Mouse (Mus musculus) forebrain, embryonic 16.5 days (tissue): ENCODE data around the gene Hpn. TPM values are rescaled to one million over a fixed set of nuclear protein-coding genes. Genes with fewer than 3 reads are reported as not detected.

Experiments
- ATAC-seq: fragments of 200-750 bp; cut with Nextera tagmentation; 2 replicates; pipeline ENCODE4 v1.8.0; 2017; ENCODE audit warnings: mild to moderate bottlenecking, moderate library complexity
- H3K27ac ChIP-seq: fragments of 300-500 bp; sonication (generic); 2 replicates; pipeline ENCODE4 v1.5.1; 2014; ENCODE audit warnings: low read length, control low read depth
- H3K27me3 ChIP-seq: fragments of 300-500 bp; sonication (generic); replicated peaks from 2 replicates; pipeline ENCODE4 v1.6.1; 2014; ENCODE audit warnings: low read length; ENCODE audit not compliant: control insufficient read depth, insufficient read depth
- H3K36me3 ChIP-seq: fragments of 300-500 bp; sonication (generic); 2 replicates; pipeline ENCODE4 v1.6.1; 2014; ENCODE audit not compliant: control insufficient read depth, insufficient read depth
- H3K4me1 ChIP-seq: fragments of 300-500 bp; sonication (generic); replicated peaks from 2 replicates; pipeline ENCODE4 v1.6.1; 2014; ENCODE audit warnings: low read length; ENCODE audit not compliant: control insufficient read depth, insufficient read depth
- H3K4me2 ChIP-seq: fragments of 300-500 bp; sonication (generic); 2 replicates; pipeline ENCODE4 v1.6.1; 2014; ENCODE audit warnings: mild to moderate bottlenecking, low read length, control low read depth
- H3K4me3 ChIP-seq: fragments of 300-500 bp; sonication (generic); replicated peaks from 2 replicates; pipeline ENCODE4 v1.5.1; 2014; ENCODE audit warnings: mild to moderate bottlenecking, low read length, control low read depth
- H3K9ac ChIP-seq: fragments of 300-500 bp; sonication (generic); replicated peaks from 2 replicates; pipeline ENCODE4 v1.6.1; 2014; ENCODE audit warnings: low read depth, low read length, control low read depth
- H3K9me3 ChIP-seq: fragments of 300-500 bp; sonication (generic); 2 replicates; pipeline ENCODE4 v1.6.1; 2016; ENCODE audit warnings: low read length; ENCODE audit not compliant: control insufficient read depth
- WGBS: fragments of 180-500 bp; shearing (Covaris S2); extraction: QIAGEN DNeasy Blood & Tissue Kit; methylation state at CpG from one replicate; pipeline ENCODE4 v1.1.7; 2014; 5-methylcytosine and 5-hydroxymethylcytosine counted together
- polyA plus RNA-seq: library from polyadenylated mRNA; unstranded; fragments of >200 nt; fragmentation: Nextera tagmentation; extraction: Ambion mirVana; gene quantifications from 2 replicates; pipeline ENCODE4 v1.2.1, GENCODE M21; 2015

Hpn gene
- polyA plus RNA-seq, 1 experiment from 2014 or later: not detected

- H3K27me3 ChIP-seq: no peaks in the 10 kb centered on the region
- H3K4me3 ChIP-seq: no peak overlapping the region
- ATAC-seq: no peak
- no peaks in the 10 kb centered on the region for H3K4me1 ChIP-seq
- H3K27ac ChIP-seq: no peak overlapping the region
- H3K9me3 ChIP-seq: no peaks in the 10 kb centered on the region
- H3K4me2 ChIP-seq: no peak overlapping the region
- WGBS: 92% methylated on average over 8 of the region's 8 CpGs
- no peak overlapping the region for H3K9ac ChIP-seq
- H3K36me3 ChIP-seq: no peaks in the 10 kb centered on the region
Measured at GRCm38 (mm10) chr7:31079670-31080069, 35.4 kb downstream of the Hpn start.

- peak; percentile 43; the same call in 1 of the 2 replicates for ATAC-seq
- Histone ChIP-seq H3K4me1 (no peaks in the 10 kb centered on the region), H3K27ac (no peak overlapping the region), H3K36me3 (no peaks in the 10 kb centered on the region), H3K4me3 (no peak overlapping the region), H3K9ac (no peak overlapping the region), H3K27me3 (no peaks in the 10 kb centered on the region), H3K9me3 (no peaks in the 10 kb centered on the region), H3K4me2 (no peak overlapping the region)
- 42% methylated on average over 5 of the region's 5 CpGs for WGBS
Measured at GRCm38 (mm10) chr7:31077885-31078445, 37.1 kb downstream of the Hpn start.

GRCm38 (mm10) chr7:31077470-31077869, 37.6 kb downstream of the Hpn start:
- peak; percentile 45 for ATAC-seq
- Histone ChIP-seq H3K27ac (no peak overlapping the region), H3K9me3 (no peaks in the 10 kb centered on the region), H3K27me3 (no peaks in the 10 kb centered on the region), H3K36me3 (no peaks in the 10 kb centered on the region), H3K4me3 (no peak overlapping the region), H3K4me1 (no peaks in the 10 kb centered on the region), H3K4me2 (no peak overlapping the region), H3K9ac (no peak overlapping the region)
- WGBS: 44% methylated on average over 6 of the region's 6 CpGs

- H3K36me3 ChIP-seq: no peaks in the 10 kb centered on the region
- ATAC-seq: no peak
- no peak within 1 kb of the TSS for H3K4me2 ChIP-seq
- no peak within 1 kb of the TSS for H3K27ac ChIP-seq
- H3K27me3 ChIP-seq: no peaks in the 10 kb centered on the region
- H3K4me3 ChIP-seq: no peak within 1 kb of the TSS
- no peaks in the 10 kb centered on the region for H3K4me1 ChIP-seq
- no peaks in the 10 kb centered on the region for H3K9me3 ChIP-seq
- no peak within 1 kb of the TSS for H3K9ac ChIP-seq
- WGBS: 57% methylated on average over 5 of the region's 5 CpGs
Measured at GRCm38 (mm10) chr7:31076492-31076891, 38.6 kb downstream of the Hpn start, which contains the start of gene Fxyd3. Gene Fxyd3, minus strand, starts transcription at chr7:31076704.

- 66% methylated on average over 5 of the region's 5 CpGs for WGBS
- Histone ChIP-seq H3K36me3 (no peaks in the 10 kb centered on the region), H3K4me1 (no peaks in the 10 kb centered on the region), H3K4me3 (no peak overlapping the region), H3K9ac (no peak overlapping the region), H3K27me3 (no peaks in the 10 kb centered on the region), H3K9me3 (no peaks in the 10 kb centered on the region), H3K4me2 (no peak overlapping the region), H3K27ac (no peak overlapping the region)
- ATAC-seq: no peak
Measured at GRCm38 (mm10) chr7:31074713-31075069, 40.4 kb downstream of the Hpn start.

- no peak for ATAC-seq
- H3K9me3 ChIP-seq: no peaks in the 10 kb centered on the region
- no peaks in the 10 kb centered on the region for H3K36me3 ChIP-seq
Measured at GRCm38 (mm10) chr7:31074061-31074712, 40.9 kb downstream of the Hpn start.

GRCm38 (mm10) chr7:31073546-31073945, 41.5 kb downstream of the Hpn start:
- no peak overlapping the region for H3K27ac ChIP-seq
- no peak for ATAC-seq
- H3K9ac ChIP-seq: no peak overlapping the region
- no peak overlapping the region for H3K4me2 ChIP-seq
- H3K27me3 ChIP-seq: no peaks in the 10 kb centered on the region
- no peaks in the 10 kb centered on the region for H3K36me3 ChIP-seq
- H3K4me1 ChIP-seq: no peaks in the 10 kb centered on the region
- H3K9me3 ChIP-seq: no peaks in the 10 kb centered on the region
- no peak overlapping the region for H3K4me3 ChIP-seq

More at GRCm38 (mm10) chr7:31074061-31074712, 40.9 kb downstream of the Hpn start:
- Histone ChIP-seq H3K9ac (no peak overlapping the region), H3K27me3 (no peaks in the 10 kb centered on the region), H3K4me3 (no peak overlapping the region), H3K27ac (no peak overlapping the region), H3K4me1 (no peaks in the 10 kb centered on the region), H3K4me2 (no peak overlapping the region)
- whole genome bisulfite sequencing: 79% methylated on average over 7 of the region's 7 CpGs

GRCm38 (mm10) chr7:31072326-31072725, 42.8 kb downstream of the Hpn start:
- H3K9ac ChIP-seq: no peak overlapping the region
- WGBS: 64% methylated on average over 9 of the region's 9 CpGs
- no peaks in the 10 kb centered on the region for H3K4me1 ChIP-seq
- no peak overlapping the region for H3K4me3 ChIP-seq
- H3K4me2 ChIP-seq: no peak overlapping the region
- ATAC-seq: no peak
- no peaks in the 10 kb centered on the region for H3K36me3 ChIP-seq
- no peaks in the 10 kb centered on the region for H3K9me3 ChIP-seq
- no peaks in the 10 kb centered on the region for H3K27me3 ChIP-seq
- H3K27ac ChIP-seq: no peak overlapping the region

GRCm38 (mm10) chr7:31070324-31070723, 44.8 kb downstream of the Hpn start:
- no peaks in the 10 kb centered on the region for H3K9me3 ChIP-seq
- H3K27me3 ChIP-seq: no peaks in the 10 kb centered on the region
- no peaks in the 10 kb centered on the region for H3K36me3 ChIP-seq
- no peak overlapping the region for H3K4me2 ChIP-seq
- no peak for ATAC-seq
- WGBS: 81% methylated on average over 6 of the region's 6 CpGs
- H3K4me1 ChIP-seq: no peaks in the 10 kb centered on the region
- no peak overlapping the region for H3K4me3 ChIP-seq
- no peak overlapping the region for H3K27ac ChIP-seq
- H3K9ac ChIP-seq: no peak overlapping the region
